Mouse (Mus musculus) forebrain, embryonic 10.5 days (tissue): ENCODE data around the gene Syde2. TPM values are rescaled to one million over a fixed set of nuclear protein-coding genes. Genes with fewer than 3 reads are reported as not detected.
A peak's percentile ranks its signal among the peaks of the same experiment; 100 is the strongest.

Experiments used
- DNase-seq: peaks from one replicate; pipeline ENCODE4 v3.0.0-alpha.2; 2017; ENCODE audit warnings: low spot score; ENCODE audit errors: extremely low spot score
- H3K27ac ChIP-seq: fragments of 300-500 bp; sonication (generic); 2 replicates; pipeline ENCODE4 v1.5.1; 2016; ENCODE audit warnings: mild to moderate bottlenecking
- H3K27me3 ChIP-seq: fragments of 300-500 bp; sonication (generic); 2 replicates; pipeline ENCODE4 v1.6.1; 2016; ENCODE audit warnings: mild to moderate bottlenecking; ENCODE audit not compliant: poor library complexity, severe bottlenecking
- H3K36me3 ChIP-seq: fragments of 300-500 bp; sonication (generic); replicated peaks from 2 replicates; pipeline ENCODE4 v1.6.1; 2016; ENCODE audit warnings: mild to moderate bottlenecking, moderate library complexity
- H3K4me1 ChIP-seq: fragments of 300-500 bp; sonication (generic); 2 replicates; pipeline ENCODE4 v1.6.1; 2016
- H3K4me3 ChIP-seq: fragments of 300-500 bp; sonication (generic); 2 replicates; pipeline ENCODE4 v1.5.1; 2016; ENCODE audit warnings: mild to moderate bottlenecking, moderate library complexity
- H3K9me3 ChIP-seq: fragments of 300-500 bp; sonication (generic); 2 replicates; pipeline ENCODE4 v1.6.1; 2016; ENCODE audit warnings: mild to moderate bottlenecking, moderate library complexity
- WGBS: fragments of 180-500 bp; shearing (Covaris S2); methylation state at CpG from one replicate; pipeline ENCODE4 v1.1.7; 2016; 5-methylcytosine and 5-hydroxymethylcytosine counted together
- polyA plus RNA-seq: library from polyadenylated mRNA; unstranded; fragments of >200 nt; fragmentation: Nextera tagmentation; extraction: Ambion mirVana; gene quantifications from 2 replicates; pipeline ENCODE4 v1.2.1, GENCODE M21; 2016

Gene Syde2
- polyA plus RNA-seq, 1 experiment from 2014 or later: 1.2 TPM

DNA sequence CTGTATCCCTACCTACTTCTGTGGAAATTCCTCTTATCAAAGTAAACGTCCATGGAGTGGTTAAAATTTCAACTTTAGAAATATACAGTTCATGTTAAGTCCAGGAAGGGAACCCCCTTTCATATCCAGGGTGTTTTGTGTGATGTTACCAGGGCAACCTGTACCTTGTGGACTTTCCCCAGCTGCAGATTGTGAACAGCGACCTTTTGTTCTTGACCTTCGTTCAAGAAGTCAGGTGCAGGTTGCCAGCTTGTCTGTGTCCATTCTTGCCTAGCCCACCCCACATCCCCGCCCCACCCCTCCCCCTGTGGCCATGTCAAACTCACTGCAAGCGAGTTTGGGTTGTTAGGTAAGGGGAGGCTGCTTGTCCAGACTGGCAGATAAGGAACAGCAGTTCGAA, 39.4 kb downstream of the Syde2 start:
- Histone ChIP-seq H3K27me3 (peaks cover 4% of the 10 kb centered on the region; the same call in 1 of the 2 replicates), H3K4me3 (no peak overlapping the region), H3K27ac (no peak overlapping the region), H3K9me3 (no peaks in the 10 kb centered on the region), H3K36me3 (peaks cover 21% of the 10 kb centered on the region), H3K4me1 (peaks cover 19% of the 10 kb centered on the region)
- DNase-seq: no peak
- 56% methylated on average over 6 of the region's 6 CpGs for WGBS

DNA sequence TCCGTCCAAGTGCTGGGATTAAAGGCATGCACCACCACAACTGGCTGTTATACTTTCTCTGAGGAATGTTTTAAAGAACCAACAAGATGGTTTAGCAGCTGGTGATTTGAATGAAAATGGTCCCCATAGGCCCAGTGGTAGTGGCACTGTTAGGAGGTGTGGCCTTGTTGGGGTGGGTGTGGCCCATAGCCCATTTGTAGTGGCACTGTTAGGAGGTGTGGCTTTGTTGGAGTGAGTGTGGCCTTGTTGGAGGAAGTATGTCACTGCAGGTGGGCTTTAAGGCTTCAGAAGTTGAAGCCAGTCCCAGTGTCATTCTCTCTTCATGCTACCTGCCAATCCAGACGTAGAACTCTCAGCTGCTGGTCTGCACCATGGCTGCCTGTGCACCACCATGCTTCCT, 40.7 kb downstream of the Syde2 start:
- H3K36me3 ChIP-seq: peaks cover 12% of the 10 kb centered on the region
- DNase-seq: no peak
- no peak overlapping the region for H3K4me3 ChIP-seq
- H3K27me3 ChIP-seq: peaks cover 4% of the 10 kb centered on the region; the same call in 1 of the 2 replicates
- no peak overlapping the region for H3K27ac ChIP-seq
- 89% methylated on average over 2 of the region's 2 CpGs for WGBS
- H3K9me3 ChIP-seq: no peaks in the 10 kb centered on the region
- H3K4me1 ChIP-seq: peaks cover 19% of the 10 kb centered on the region

DNA sequence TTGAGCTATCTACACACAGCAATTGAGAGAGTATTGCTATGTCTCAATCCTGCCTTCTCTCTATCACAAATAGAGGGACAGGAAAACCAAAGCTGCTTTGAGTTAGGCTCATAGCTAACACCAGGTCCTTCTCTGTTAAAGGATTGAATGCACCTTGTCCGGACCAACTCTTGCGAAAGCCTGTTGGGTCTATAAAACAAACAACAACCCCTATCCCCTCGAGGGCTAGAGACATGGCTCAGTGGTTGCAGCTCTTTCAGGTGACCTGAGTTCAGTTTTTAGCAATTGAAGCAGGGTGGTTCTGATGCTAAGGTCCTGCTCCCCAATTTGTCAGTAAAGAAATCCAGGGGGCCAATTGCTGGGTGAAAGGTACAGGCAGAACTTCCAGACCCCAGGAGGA, 41.6 kb downstream of the Syde2 start:
- Histone ChIP-seq H3K27me3 (peaks cover 4% of the 10 kb centered on the region; the same call in 1 of the 2 replicates), H3K36me3 (peaks cover 7% of the 10 kb centered on the region), H3K4me3 (no peak overlapping the region), H3K9me3 (no peaks in the 10 kb centered on the region), H3K27ac (no peak overlapping the region), H3K4me1 (peaks cover 19% of the 10 kb centered on the region)
- WGBS: 81% methylated on average over 3 of the region's 3 CpGs
- no peak for DNase-seq

DNA sequence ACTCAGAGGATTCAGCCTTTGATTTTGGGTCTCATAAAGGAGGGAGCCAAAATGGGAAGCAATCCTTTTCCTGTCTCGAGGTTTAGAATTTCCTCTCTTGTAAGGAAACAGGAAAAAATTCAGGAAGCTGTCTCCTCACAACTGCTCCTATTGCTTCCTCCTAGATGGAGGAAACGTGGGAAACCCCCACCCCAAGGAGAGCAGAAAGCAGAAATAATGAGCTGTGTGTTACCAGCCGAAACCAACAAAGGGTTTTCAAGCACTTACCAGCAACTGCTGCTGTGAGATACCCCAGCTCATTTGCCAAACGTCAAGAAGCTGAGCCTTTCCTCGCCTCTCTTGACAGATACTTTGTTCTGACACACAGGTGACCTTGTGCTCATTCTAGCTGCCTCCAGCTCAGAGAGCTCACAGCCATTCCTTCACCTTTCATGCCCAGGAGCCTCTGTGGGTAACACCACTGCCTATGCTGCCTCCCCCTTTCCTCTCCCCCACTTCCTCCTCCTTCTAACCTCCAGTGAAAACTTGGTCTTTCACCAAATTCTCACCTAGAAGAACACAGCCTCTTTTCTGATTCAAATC, 42.7 kb downstream of the Syde2 start:
- H3K4me3 ChIP-seq: no peak overlapping the region
- DNase-seq: no peak
- peaks cover 4% of the 10 kb centered on the region; the same call in 1 of the 2 replicates for H3K27me3 ChIP-seq
- peaks cover 19% of the 10 kb centered on the region for H3K4me1 ChIP-seq
- H3K9me3 ChIP-seq: no peaks in the 10 kb centered on the region
- WGBS: 27% methylated on average over 5 of the region's 5 CpGs
- H3K36me3 ChIP-seq: no peaks in the 10 kb centered on the region
- H3K27ac ChIP-seq: no peak overlapping the region

DNA sequence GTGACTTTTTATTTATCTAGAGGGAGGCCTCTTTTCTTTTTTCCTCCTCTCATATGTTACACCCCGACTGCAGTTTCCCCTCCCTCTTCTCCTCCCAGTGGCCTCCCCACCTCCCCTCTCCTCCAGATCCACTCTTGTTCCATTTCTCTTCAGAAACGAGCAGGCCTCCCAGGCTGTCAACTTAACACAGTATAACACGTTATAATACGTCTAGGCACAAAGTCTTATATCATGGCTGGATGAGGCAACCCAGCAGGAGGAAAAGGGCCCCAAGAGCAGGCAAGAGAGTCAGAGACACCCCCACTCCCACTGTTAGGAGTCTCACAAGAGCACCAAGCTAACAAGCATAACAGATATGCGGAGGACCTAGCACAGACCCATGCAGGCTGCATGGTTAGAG, 45.3 kb downstream of the Syde2 start:
- Histone ChIP-seq H3K9me3 (no peaks in the 10 kb centered on the region), H3K4me1 (peaks cover 14% of the 10 kb centered on the region), H3K27ac (no peak overlapping the region), H3K27me3 (peaks cover 4% of the 10 kb centered on the region; the same call in 1 of the 2 replicates), H3K36me3 (no peaks in the 10 kb centered on the region), H3K4me3 (no peak overlapping the region)
- WGBS: 92% methylated on average over 5 of the region's 5 CpGs
- DNase-seq: no peak

DNA sequence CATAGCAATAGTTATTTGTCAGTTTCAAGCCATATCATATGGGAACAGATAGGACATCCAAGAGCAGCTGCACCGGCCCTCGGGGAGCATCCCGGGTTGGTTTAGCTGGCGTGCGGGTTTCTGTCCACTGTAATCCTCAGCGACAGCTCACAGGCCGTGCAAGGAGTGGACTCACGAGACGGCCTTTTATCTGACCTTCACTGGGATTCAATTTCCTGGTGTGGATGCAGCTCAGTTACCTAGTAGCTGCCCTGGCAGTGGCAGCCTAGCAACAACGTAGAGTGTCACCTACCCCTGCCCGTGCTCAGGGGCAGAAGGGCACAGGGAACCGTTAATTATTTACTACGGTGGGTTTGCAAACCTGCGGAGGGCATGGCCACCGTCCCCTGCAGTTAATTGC, 50.2 kb downstream of the Syde2 start:
- Histone ChIP-seq H3K4me1 (peaks cover 20% of the 10 kb centered on the region), H3K27ac (no peak overlapping the region), H3K27me3 (peaks cover 11% of the 10 kb centered on the region; the same call in 1 of the 2 replicates), H3K36me3 (no peaks in the 10 kb centered on the region), H3K9me3 (no peaks in the 10 kb centered on the region), H3K4me3 (no peak overlapping the region)
- 70% methylated on average over 15 of the region's 15 CpGs for WGBS
- DNase-seq: no peak

DNA sequence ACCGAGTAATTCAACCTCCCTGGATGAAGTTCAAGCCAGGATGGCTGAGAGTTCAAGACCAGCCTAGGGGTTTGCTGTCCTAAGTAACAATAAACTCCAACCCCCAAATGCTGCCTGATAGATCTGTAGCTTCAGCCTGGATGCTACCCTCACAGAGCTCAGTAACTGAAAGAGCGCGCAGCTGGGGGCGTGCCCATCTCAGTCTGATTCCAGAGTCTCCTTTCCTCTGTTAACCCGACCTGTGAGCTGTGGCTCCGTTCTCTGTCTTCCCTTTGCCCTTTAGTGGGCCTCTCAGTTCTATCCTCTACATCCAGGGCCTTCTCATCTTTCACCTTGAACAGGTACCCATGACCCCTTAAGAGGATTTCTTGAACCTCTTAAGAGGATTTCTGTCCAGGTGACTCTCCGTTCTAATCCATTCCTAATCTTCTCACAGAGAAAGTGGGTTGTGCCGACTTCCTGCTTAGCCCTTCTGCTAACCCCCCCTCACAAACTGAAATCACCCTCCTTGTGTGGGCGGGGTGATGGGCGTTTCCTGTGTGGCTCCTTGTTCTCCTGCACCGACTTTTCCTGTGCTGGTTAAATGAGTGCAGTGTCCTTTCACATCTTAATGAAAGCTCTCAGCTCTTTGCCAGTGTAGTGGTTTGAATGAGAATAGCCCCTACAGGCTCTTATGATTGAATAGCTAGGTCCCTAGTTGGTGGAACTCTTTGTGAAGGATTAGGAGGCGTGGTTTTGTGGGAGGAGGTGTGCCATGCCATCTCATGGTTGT, 51.6 kb downstream of the Syde2 start:
- 56% methylated on average over 12 of the region's 12 CpGs for WGBS
- no peak overlapping the region for H3K4me3 ChIP-seq
- DNase-seq: no peak

DNA sequence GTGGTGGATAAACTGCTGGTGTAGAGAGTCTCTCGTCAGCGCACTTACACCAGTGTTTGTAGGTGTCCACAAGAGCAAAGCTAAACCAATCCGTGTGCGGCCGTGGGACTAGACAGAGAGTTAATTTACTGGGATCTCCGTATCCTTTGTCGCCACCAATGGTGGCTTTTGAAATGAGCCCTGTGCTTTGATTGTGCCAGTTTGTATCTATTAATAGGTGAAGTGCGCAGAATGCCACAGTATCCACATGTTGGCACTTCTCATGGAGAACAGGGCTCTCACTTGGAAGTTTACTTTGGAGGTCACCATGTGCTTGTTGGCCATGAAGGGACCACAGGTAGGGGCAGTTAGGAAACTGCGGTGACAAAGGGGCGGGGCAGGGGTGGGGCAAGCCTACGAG, 53.7 kb downstream of the Syde2 start:
- H3K9me3 ChIP-seq: no peaks in the 10 kb centered on the region
- no peak for DNase-seq
- no peak overlapping the region for H3K27ac ChIP-seq
- H3K27me3 ChIP-seq: peaks cover 11% of the 10 kb centered on the region; the same call in 1 of the 2 replicates
- 96% methylated on average over 11 of the region's 11 CpGs for WGBS
- no peak overlapping the region for H3K4me3 ChIP-seq
- H3K4me1 ChIP-seq: peaks cover 26% of the 10 kb centered on the region
- H3K36me3 ChIP-seq: no peaks in the 10 kb centered on the region

More for the DNA sequence above, 51.6 kb downstream of the Syde2 start:
- Histone ChIP-seq H3K4me1 (peaks cover 20% of the 10 kb centered on the region), H3K27ac (no peak overlapping the region), H3K27me3 (peaks cover 11% of the 10 kb centered on the region; the same call in 1 of the 2 replicates), H3K9me3 (no peaks in the 10 kb centered on the region), H3K36me3 (no peaks in the 10 kb centered on the region)

DNA sequence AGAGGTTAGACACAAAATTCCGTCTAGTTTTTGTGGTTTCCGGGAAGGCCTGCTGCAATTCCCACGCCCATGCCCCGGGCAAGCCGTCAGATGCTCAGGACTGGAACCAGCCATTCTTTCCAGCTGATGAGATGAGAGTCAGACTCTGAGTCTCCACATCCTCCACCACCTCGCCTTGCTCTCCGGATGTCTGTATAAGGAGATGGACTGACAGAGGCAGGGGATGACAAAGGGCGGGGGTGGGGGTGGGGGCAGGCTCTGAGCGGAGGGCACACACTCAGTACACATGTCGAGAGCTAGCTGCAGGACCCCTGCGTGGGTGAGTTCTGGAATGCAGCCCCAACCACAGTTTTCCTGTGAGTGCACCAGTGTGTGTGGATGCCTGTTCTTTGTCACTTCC, 57.3 kb downstream of the Syde2 start:
- H3K4me1 ChIP-seq: peaks cover 20% of the 10 kb centered on the region
- H3K9me3 ChIP-seq: no peaks in the 10 kb centered on the region
- WGBS: 65% methylated on average over 11 of the region's 11 CpGs
- no peak overlapping the region for H3K4me3 ChIP-seq
- H3K27me3 ChIP-seq: 0 out of 2 replicates have a peak, but pooled peaks cover 18% of the 10 kb centered on the region
- DNase-seq: no peak
- H3K36me3 ChIP-seq: no peaks in the 10 kb centered on the region
- H3K27ac ChIP-seq: peak overlapping the region; percentile 53

DNA sequence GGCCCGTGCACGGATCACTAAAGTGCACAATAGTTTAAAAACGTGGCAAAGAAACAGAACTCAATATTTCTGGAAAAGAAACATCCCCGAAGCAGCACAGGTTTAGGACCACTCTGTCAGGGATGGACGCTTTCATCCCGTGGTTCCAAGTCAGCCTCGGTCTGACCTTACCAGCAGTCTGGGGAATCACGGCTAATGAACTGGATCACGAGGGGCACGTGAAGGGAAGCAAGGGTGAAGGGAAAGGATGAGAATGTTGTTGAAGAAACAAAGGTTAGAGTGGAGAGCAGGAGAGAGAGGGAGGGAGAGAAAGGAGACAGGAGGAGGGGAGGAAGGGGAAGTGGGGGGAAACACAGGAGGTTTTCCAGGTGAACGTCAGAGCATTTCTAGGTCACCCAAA, 58.4 kb downstream of the Syde2 start:
- Histone ChIP-seq H3K4me3 (no peak overlapping the region), H3K36me3 (no peaks in the 10 kb centered on the region), H3K27me3 (0 out of 2 replicates have a peak, but pooled peaks cover 18% of the 10 kb centered on the region), H3K4me1 (peaks cover 20% of the 10 kb centered on the region), H3K9me3 (no peaks in the 10 kb centered on the region), H3K27ac (no peak overlapping the region)
- WGBS: 87% methylated on average over 11 of the region's 11 CpGs
- no peak for DNase-seq

DNA sequence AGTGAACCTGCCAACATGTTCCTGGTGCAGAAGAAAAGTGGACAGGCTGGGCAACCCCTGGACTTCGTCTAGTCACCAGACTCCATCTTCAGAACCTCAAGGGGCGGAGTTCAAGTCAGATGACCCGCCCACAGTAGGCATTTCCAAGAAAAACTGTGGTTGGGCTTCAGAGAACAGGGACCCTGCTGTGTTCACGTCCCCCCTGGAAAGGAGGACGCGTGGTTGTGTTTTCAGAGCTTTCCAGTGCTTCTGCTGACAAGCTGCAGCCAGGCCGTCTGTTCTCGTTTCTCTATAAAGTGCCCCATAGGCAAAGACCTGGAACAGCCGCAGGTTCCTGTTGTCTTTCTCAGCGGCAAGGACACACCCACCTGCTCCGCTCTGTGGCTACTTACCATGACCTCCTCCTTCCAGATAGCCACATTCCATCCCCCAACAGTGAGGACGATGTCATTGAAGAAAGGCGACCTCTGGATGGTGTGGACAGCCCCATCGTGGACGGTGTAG, 60.1 kb downstream of the Syde2 start:
- peaks cover 31% of the 10 kb centered on the region for H3K4me1 ChIP-seq
- 0 out of 2 replicates have a peak, but pooled peaks cover 12% of the 10 kb centered on the region for H3K27me3 ChIP-seq
- H3K9me3 ChIP-seq: no peaks in the 10 kb centered on the region
- H3K27ac ChIP-seq: no peak overlapping the region
- no peak for DNase-seq
- no peak overlapping the region for H3K4me3 ChIP-seq
- 31% methylated on average over 15 of the region's 15 CpGs for WGBS
- H3K36me3 ChIP-seq: no peaks in the 10 kb centered on the region

DNA sequence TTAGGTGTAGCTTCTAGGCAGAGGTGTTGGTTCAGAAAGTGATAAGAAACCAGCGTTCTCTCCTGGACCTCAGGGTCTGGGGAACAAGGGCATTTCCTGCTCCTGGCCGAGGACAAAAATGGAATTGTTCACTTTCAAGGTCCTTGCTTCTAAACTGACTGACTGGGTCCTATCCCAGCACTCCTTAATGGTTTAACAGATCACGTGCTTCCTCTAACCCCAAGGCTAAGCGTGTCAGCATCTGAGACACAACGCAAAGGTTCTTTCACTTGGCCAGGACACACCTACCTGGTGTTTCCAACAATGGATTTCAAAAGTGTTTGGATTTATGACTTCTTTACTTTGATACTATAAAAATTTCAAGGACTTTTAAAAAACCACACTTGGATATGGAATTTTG, 62.3 kb downstream of the Syde2 start:
- H3K27ac ChIP-seq: no peak overlapping the region
- H3K27me3 ChIP-seq: 0 out of 2 replicates have a peak, but pooled peaks cover 12% of the 10 kb centered on the region
- 89% methylated on average over 5 of the region's 5 CpGs for WGBS
- no peaks in the 10 kb centered on the region for H3K36me3 ChIP-seq
- H3K4me1 ChIP-seq: peaks cover 29% of the 10 kb centered on the region
- no peaks in the 10 kb centered on the region for H3K9me3 ChIP-seq
- no peak overlapping the region for H3K4me3 ChIP-seq
- DNase-seq: no peak
